Mouse (Mus musculus) brain, embryonic 18.5 days (tissue): Measurements from ENCODE around the gene Gm13691.
"Not testable (repeated sequence)": the region's sequence is repeated elsewhere in the genome, so short reads cannot be mapped to it uniquely, and the experiment has no call there.

Source experiments
- DNase-seq: peaks from one replicate; pipeline ENCODE4 v3.0.0-alpha.2; 2012; ENCODE audit warnings: low read depth, low spot score

Gm13691 gene

GRCm38 (mm10) chr2:83990253-83990652 lies at the start of gene Gm13691:
Gene Gm13691, plus strand, starts transcription at chr2:83990553.
- not testable (repeated sequence) for DNase-seq

GRCm38 (mm10) chr2:83940931-83941361 lies 49.4 kb upstream of the Gm13691 start, which contains the start of gene Zswim2:
Gene Zswim2, minus strand, starts transcription at chr2:83941228.
- peak; percentile 70 for DNase-seq

GRCm38 (mm10) chr2:83941378-83941777 lies 49.0 kb upstream of the Gm13691 start:
- DNase-seq, result no peak

- DNase-seq, result no peak
Observed at GRCm38 (mm10) chr2:83941792-83942191, 48.6 kb upstream of the Gm13691 start.

GRCm38 (mm10) chr2:83955393-83955792 lies 35.0 kb upstream of the Gm13691 start, which contains the start of gene Gm13698:
Gene Gm13698, plus strand, starts transcription at chr2:83955693.
- not testable (repeated sequence) for DNase-seq

GRCm38 (mm10) chr2:83961203-83961602 lies 29.1 kb upstream of the Gm13691 start, which contains the start of gene Gm13693:
Gene Gm13693, plus strand, starts transcription at chr2:83961503.
- DNase-seq, result not testable (repeated sequence)

GRCm38 (mm10) chr2:83967013-83967412 lies 23.3 kb upstream of the Gm13691 start, which contains the start of gene Gm13695:
Gene Gm13695, plus strand, starts transcription at chr2:83967313.
- DNase-seq, result not testable (repeated sequence)

GRCm38 (mm10) chr2:83972823-83973222 lies 17.5 kb upstream of the Gm13691 start, which contains the start of gene Gm13696:
Gene Gm13696, plus strand, starts transcription at chr2:83973123.
- DNase-seq, result not testable (repeated sequence)

GRCm38 (mm10) chr2:83978633-83979032 lies 11.7 kb upstream of the Gm13691 start, which contains the start of gene Gm13694:
Gene Gm13694, plus strand, starts transcription at chr2:83978933.
- not testable (repeated sequence) for DNase-seq

GRCm38 (mm10) chr2:83984443-83984842 lies 5.9 kb upstream of the Gm13691 start, which contains the start of gene Gm13697:
Gene Gm13697, plus strand, starts transcription at chr2:83984743.
- DNase-seq, result not testable (repeated sequence)

- not testable (repeated sequence) for DNase-seq
Observed at GRCm38 (mm10) chr2:83993639-83994255, 3.4 kb downstream of the Gm13691 start.

GRCm38 (mm10) chr2:83994526-83994925 lies 4.2 kb downstream of the Gm13691 start:
- DNase-seq, result not testable (repeated sequence)

GRCm38 (mm10) chr2:84008913-84009312 lies 18.6 kb downstream of the Gm13691 start:
- DNase-seq, result no peak

GRCm38 (mm10) chr2:84009818-84010217 lies 19.5 kb downstream of the Gm13691 start:
- DNase-seq, result no peak

- no peak for DNase-seq
Observed at GRCm38 (mm10) chr2:84014572-84014971, 24.2 kb downstream of the Gm13691 start.

- not testable (repeated sequence) for DNase-seq
Observed at GRCm38 (mm10) chr2:84016291-84016690, 25.9 kb downstream of the Gm13691 start.

- no peak for DNase-seq
Observed at GRCm38 (mm10) chr2:84018330-84018729, 28.0 kb downstream of the Gm13691 start.

GRCm38 (mm10) chr2:84019519-84020305 lies 29.4 kb downstream of the Gm13691 start:
- no peak for DNase-seq

- DNase-seq, result no peak
Observed at GRCm38 (mm10) chr2:84021930-84022329, 31.6 kb downstream of the Gm13691 start.

- DNase-seq, result no peak
Observed at GRCm38 (mm10) chr2:84022905-84023304, 32.6 kb downstream of the Gm13691 start.

- no peak for DNase-seq
Observed at GRCm38 (mm10) chr2:84023319-84023718, 33.0 kb downstream of the Gm13691 start.

GRCm38 (mm10) chr2:84025217-84025616 lies 34.9 kb downstream of the Gm13691 start:
- no peak for DNase-seq
